Mouse (Mus musculus): ENCODE measurements around the gene T.

DNA sequence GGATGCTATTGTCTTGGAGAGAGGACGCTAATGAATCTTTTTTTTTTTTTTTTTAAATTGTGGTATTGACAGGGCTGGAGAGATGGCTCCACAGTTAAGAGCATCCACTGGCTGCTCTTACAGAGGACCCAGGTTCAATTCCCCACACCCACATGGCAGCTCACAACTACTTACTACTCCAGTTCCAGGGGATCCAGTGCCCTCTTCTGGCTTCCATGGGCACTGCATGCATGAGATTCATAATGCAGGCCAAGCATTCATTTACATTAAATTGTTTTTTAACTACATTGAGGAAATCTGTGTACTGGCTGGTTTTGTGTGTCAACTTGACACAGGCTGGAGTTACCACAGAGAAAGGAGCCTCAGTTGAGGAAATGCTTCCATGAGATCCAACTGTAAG lies 13.5 kb upstream of the T start:
- TF ChIP-seq CTCF (IDR thresholded peaks at IDR 0.05; ENCODE audit: low read depth) (peak; percentile 52), EP300 (optimal IDR thresholded peaks at IDR 0.05) (no peak)

Measured in stomach, postnatal 0 days (tissue).